Mouse (Mus musculus): ENCODE results near the gene Selplg. TPM values are rescaled to one million over a fixed set of nuclear protein-coding genes. Genes with fewer than 3 reads are reported as not detected.

Gene Selplg
- total RNA-seq, 2 experiments from 2014 or later = 1.8 to 3.3 TPM

Other genes with a start within 250 kb of the Selplg start
- 10 to 100 TPM; 13.7 to 15.2 TPM for gene Cmklr1, start 182.2 kb downstream of the Selplg start, total RNA-seq (2021)
- not detected for gene 1700069L16Rik, start 107.9 kb downstream of the Selplg start, total RNA-seq (2021)
- gene Ficd, start 96.8 kb downstream of the Selplg start, total RNA-seq (2021) = 1 to 10 TPM; 4.8 to 4.9 TPM
- 10 to 100 TPM in 1 of 2 experiments, 1 to 10 TPM in 1; 9.5 to 10.2 TPM for gene Sart3, start 60.1 kb downstream of the Selplg start, total RNA-seq (2021)
- 10 to 100 TPM; 76.8 to 89.1 TPM for gene Iscu, start 59.9 kb downstream of the Selplg start, total RNA-seq (2021)
- gene Tmem119, start 32.1 kb downstream of the Selplg start, total RNA-seq (2021) = 10 to 100 TPM; 13.0 to 23.1 TPM
- 10 to 100 TPM; 39.1 to 48.9 TPM for gene Coro1c, start 76.1 kb upstream of the Selplg start, total RNA-seq (2021)
- 10 to 100 TPM; 11.1 to 11.2 TPM for gene Ssh1, start 161.2 kb upstream of the Selplg start, total RNA-seq (2021)
- gene Dao, start 171.1 kb upstream of the Selplg start, total RNA-seq (2021) = not detected
- 10 to 100 TPM in 1 of 2 experiments, 1 to 10 TPM in 1; 9.6 to 10.1 TPM for gene Usp30, start 232.8 kb upstream of the Selplg start, total RNA-seq (2021)